Mouse (Mus musculus) ES-Bruce4 (cell line): ENCODE measurements around the gene Sema5a. TPM values are rescaled to one million over a fixed set of nuclear protein-coding genes. Genes with fewer than 3 reads are reported as not detected.

Source experiments
- H3K27ac ChIP-seq: 2 replicates; pipeline ENCODE4 v1.5.1; 2012; ENCODE audit warnings: low read length, inconsistent platforms; ENCODE audit not compliant: insufficient read depth
- H3K27me3 ChIP-seq: 2 replicates; pipeline ENCODE4 v1.6.1; 2012; ENCODE audit warnings: mild to moderate bottlenecking, low read length, inconsistent platforms; ENCODE audit not compliant: control insufficient read depth, poor library complexity, insufficient read depth, severe bottlenecking
- H3K36me3 ChIP-seq: 2 replicates; pipeline ENCODE4 v1.6.1; 2012; ENCODE audit warnings: inconsistent platforms, mild to moderate bottlenecking, low read length, moderate library complexity; ENCODE audit not compliant: control insufficient read depth, poor library complexity, insufficient read depth, severe bottlenecking
- H3K4me1 ChIP-seq: one replicate; pipeline ENCODE4 v1.8.1; 2011; ENCODE audit warnings: low read length; ENCODE audit not compliant: control insufficient read depth, insufficient read depth
- H3K4me3 ChIP-seq: 2 replicates; pipeline ENCODE4 v1.5.1; 2011; ENCODE audit warnings: low read depth, mild to moderate bottlenecking, low read length
- H3K9ac ChIP-seq: 2 replicates; pipeline ENCODE4 v1.6.1; 2012; ENCODE audit warnings: low read depth, mild to moderate bottlenecking, inconsistent platforms; ENCODE audit not compliant: poor library complexity, severe bottlenecking
- H3K9me3 ChIP-seq: replicated peaks from 2 replicates; pipeline ENCODE4 v1.6.1; 2012; ENCODE audit warnings: mild to moderate bottlenecking, low read length, inconsistent platforms; ENCODE audit not compliant: control insufficient read depth, poor library complexity, insufficient read depth, severe bottlenecking
- CTCF ChIP-seq: IDR thresholded peaks from one replicate; pipeline ENCODE4 v1.8.1; 2011; ENCODE audit warnings: low read depth, low read length
- EP300 ChIP-seq: IDR thresholded peaks from 2 replicates; pipeline ENCODE4 v1.6.1; 2011; ENCODE audit warnings: low read depth, low read length; ENCODE audit not compliant: insufficient read depth
- POLR2A ChIP-seq: IDR thresholded peaks from one replicate; pipeline ENCODE4 v1.8.1; 2011; ENCODE audit warnings: low read length; ENCODE audit not compliant: insufficient read depth
- polyA plus RNA-seq: library from polyadenylated mRNA; stranded (reverse); fragments of >200 nt; gene quantifications from 2 replicates; pipeline ENCODE4 v1.2.4, GENCODE M21; 2011; ENCODE audit warnings: low read depth; ENCODE audit not compliant: missing spikeins, insufficient read depth, insufficient read length

Sema5a gene
- polyA plus RNA-seq, 1 experiment: 2.8 TPM

GRCm38 (mm10) chr15:32406436-32406835 lies 161.8 kb downstream of the Sema5a start:
- no peaks in the 10 kb centered on the region for H3K4me1 ChIP-seq
- no peak for TF ChIP-seq POLR2A
- TF ChIP-seq EP300: no peak
- no peak for TF ChIP-seq CTCF
- no peak overlapping the region for H3K27ac ChIP-seq
- H3K9me3 ChIP-seq: no peaks in the 10 kb centered on the region
- no peaks in the 10 kb centered on the region for H3K27me3 ChIP-seq
- no peak overlapping the region for H3K9ac ChIP-seq
- no peak overlapping the region for H3K4me3 ChIP-seq
- no peaks in the 10 kb centered on the region for H3K36me3 ChIP-seq

- H3K36me3 ChIP-seq: no peaks in the 10 kb centered on the region
- no peak overlapping the region for H3K9ac ChIP-seq
- H3K27me3 ChIP-seq: no peaks in the 10 kb centered on the region
- no peak overlapping the region for H3K4me3 ChIP-seq
- no peak for TF ChIP-seq CTCF
- TF ChIP-seq POLR2A: no peak
- no peak for TF ChIP-seq EP300
- H3K9me3 ChIP-seq: no peaks in the 10 kb centered on the region
- H3K4me1 ChIP-seq: no peaks in the 10 kb centered on the region
- no peak overlapping the region for H3K27ac ChIP-seq
Measured at GRCm38 (mm10) chr15:32407766-32408165, 163.2 kb downstream of the Sema5a start.

- TF ChIP-seq CTCF: no peak
- TF ChIP-seq EP300: no peak
- no peak for TF ChIP-seq POLR2A
- H3K27ac ChIP-seq: no peak overlapping the region
- no peaks in the 10 kb centered on the region for H3K4me1 ChIP-seq
- H3K9ac ChIP-seq: no peak overlapping the region
- H3K4me3 ChIP-seq: no peak overlapping the region
- H3K27me3 ChIP-seq: no peaks in the 10 kb centered on the region
- no peaks in the 10 kb centered on the region for H3K36me3 ChIP-seq
- no peaks in the 10 kb centered on the region for H3K9me3 ChIP-seq
Measured at GRCm38 (mm10) chr15:32416291-32416690, 171.7 kb downstream of the Sema5a start.

- Histone ChIP-seq H3K9me3 (no peaks in the 10 kb centered on the region), H3K4me3 (no peak overlapping the region), H3K36me3 (no peaks in the 10 kb centered on the region), H3K4me1 (no peaks in the 10 kb centered on the region), H3K9ac (no peak overlapping the region), H3K27me3 (no peaks in the 10 kb centered on the region; the same call in 1 of the 2 replicates), H3K27ac (no peak overlapping the region)
- no peak for TF ChIP-seq POLR2A
- TF ChIP-seq CTCF: no peak
- no peak for TF ChIP-seq EP300
Measured at GRCm38 (mm10) chr15:32422631-32423030, 178.0 kb downstream of the Sema5a start.

GRCm38 (mm10) chr15:32423061-32423460 lies 178.5 kb downstream of the Sema5a start:
- no peaks in the 10 kb centered on the region for H3K4me1 ChIP-seq
- no peak overlapping the region for H3K4me3 ChIP-seq
- H3K9me3 ChIP-seq: no peaks in the 10 kb centered on the region
- TF ChIP-seq EP300 (no peak), CTCF (no peak), POLR2A (no peak)
- no peak overlapping the region for H3K9ac ChIP-seq
- H3K36me3 ChIP-seq: no peaks in the 10 kb centered on the region
- H3K27me3 ChIP-seq: no peaks in the 10 kb centered on the region; the same call in 1 of the 2 replicates
- no peak overlapping the region for H3K27ac ChIP-seq

- H3K4me1 ChIP-seq: no peaks in the 10 kb centered on the region
- no peaks in the 10 kb centered on the region for H3K9me3 ChIP-seq
- H3K36me3 ChIP-seq: no peaks in the 10 kb centered on the region
- TF ChIP-seq POLR2A (no peak), CTCF (no peak), EP300 (no peak)
- no peaks in the 10 kb centered on the region; the same call in 1 of the 2 replicates for H3K27me3 ChIP-seq
- H3K9ac ChIP-seq: no peak overlapping the region
- no peak overlapping the region for H3K4me3 ChIP-seq
- no peak overlapping the region for H3K27ac ChIP-seq
Measured at GRCm38 (mm10) chr15:32427188-32427924, 182.7 kb downstream of the Sema5a start.
